Mouse (Mus musculus) heart, postnatal 0 days (tissue): Measurements from ENCODE around the gene Sdhb. TPM values are rescaled to one million over a fixed set of nuclear protein-coding genes. Genes with fewer than 3 reads are reported as not detected.

Experiments
- ATAC-seq: fragments of 200-750 bp; cut with Nextera tagmentation; 2 replicates; pipeline ENCODE4 v1.8.0; 2017; ENCODE audit warnings: low read depth, moderate number of reproducible peaks, moderate library complexity; ENCODE audit not compliant: insufficient read depth
- DNase-seq: peaks from one replicate; pipeline ENCODE4 v3.0.0-alpha.2; 2016; ENCODE audit warnings: low spot score
- H3K27ac ChIP-seq: fragments of 300-500 bp; sonication (generic); 2 replicates; pipeline ENCODE4 v1.5.1; 2014; ENCODE audit warnings: low read depth, mild to moderate bottlenecking
- H3K27me3 ChIP-seq: fragments of 300-500 bp; sonication (generic); 2 replicates; pipeline ENCODE4 v1.6.1; 2014; ENCODE audit warnings: low read length, mixed read lengths; ENCODE audit not compliant: control insufficient read depth, insufficient read depth
- H3K36me3 ChIP-seq: fragments of 300-500 bp; sonication (generic); replicated peaks from 2 replicates; pipeline ENCODE4 v1.6.1; 2014; ENCODE audit warnings: low read length, mixed read lengths; ENCODE audit not compliant: control insufficient read depth, insufficient read depth
- H3K4me1 ChIP-seq: fragments of 300-500 bp; sonication (generic); 2 replicates; pipeline ENCODE4 v1.6.1; 2014; ENCODE audit warnings: antibody characterized with exemption; ENCODE audit not compliant: control insufficient read depth, insufficient read depth
- H3K4me2 ChIP-seq: fragments of 300-500 bp; sonication (generic); 2 replicates; pipeline ENCODE4 v1.6.1; 2014; ENCODE audit warnings: low read depth, mild to moderate bottlenecking, low read length, moderate library complexity
- H3K4me3 ChIP-seq: fragments of 300-500 bp; sonication (generic); 2 replicates; pipeline ENCODE4 v1.5.1; 2014; ENCODE audit warnings: low read depth, low read length
- H3K9ac ChIP-seq: fragments of 300-500 bp; sonication (generic); replicated peaks from 2 replicates; pipeline ENCODE4 v1.6.1; 2014; ENCODE audit warnings: low read depth, low read length, mixed read lengths
- H3K9me3 ChIP-seq: fragments of 300-500 bp; sonication (generic); replicated peaks from 2 replicates; pipeline ENCODE4 v1.6.1; 2016; ENCODE audit warnings: low read length; ENCODE audit not compliant: control insufficient read depth
- CTCF ChIP-seq: IDR thresholded peaks from 2 replicates; pipeline ENCODE4 v1.5.1; 2016; ENCODE audit warnings: antibody characterized with exemption, control low read depth, low read depth
- EP300 ChIP-seq: IDR thresholded peaks from 2 replicates; pipeline ENCODE4 v1.6.1; 2016; ENCODE audit warnings: antibody characterized with exemption, low read depth
- WGBS: fragments of 180-500 bp; shearing (Covaris S2); extraction: QIAGEN DNeasy Blood & Tissue Kit; methylation state at CpG from one replicate; pipeline ENCODE4 v1.1.7; 2014; 5-methylcytosine and 5-hydroxymethylcytosine counted together
- polyA plus RNA-seq: library from polyadenylated mRNA; unstranded; fragments of >200 nt; fragmentation: Nextera tagmentation; extraction: Ambion mirVana; gene quantifications from 2 replicates; pipeline ENCODE4 v1.2.1, GENCODE M21; 2015
- total RNA-seq: library from RNA; depleted of rRNA; stranded (reverse); fragments of >200 nt; gene quantifications from 2 replicates; pipeline ENCODE4 v1.2.3, GENCODE M21; 2014; ENCODE audit warnings: low replicate concordance

Gene Sdhb
- total and polyA plus RNA-seq, 2 experiments from 2014 or later, result 947 to 1,828 TPM

- Histone ChIP-seq H3K9me3 (no peaks in the 10 kb centered on the region), H3K4me1 (peaks cover 18% of the 10 kb centered on the region; the same call in 1 of the 2 replicates), H3K27ac (peak overlapping the region; percentile 94), H3K9ac (peak overlapping the region; percentile 95), H3K4me2 (peak overlapping the region; percentile 94), H3K27me3 (no peaks in the 10 kb centered on the region), H3K4me3 (peak overlapping the region; percentile 95), H3K36me3 (peaks cover 12% of the 10 kb centered on the region)
- WGBS, result 48% methylated on average over 8 of the region's 8 CpGs
- ATAC-seq, result no peak
- no peak for TF ChIP-seq CTCF
- TF ChIP-seq EP300, result no peak
- no peak for DNase-seq
These were observed 1.4 kb downstream of the Sdhb start for GRCm38 (mm10) chr4:140962207-140962909.

DNA sequence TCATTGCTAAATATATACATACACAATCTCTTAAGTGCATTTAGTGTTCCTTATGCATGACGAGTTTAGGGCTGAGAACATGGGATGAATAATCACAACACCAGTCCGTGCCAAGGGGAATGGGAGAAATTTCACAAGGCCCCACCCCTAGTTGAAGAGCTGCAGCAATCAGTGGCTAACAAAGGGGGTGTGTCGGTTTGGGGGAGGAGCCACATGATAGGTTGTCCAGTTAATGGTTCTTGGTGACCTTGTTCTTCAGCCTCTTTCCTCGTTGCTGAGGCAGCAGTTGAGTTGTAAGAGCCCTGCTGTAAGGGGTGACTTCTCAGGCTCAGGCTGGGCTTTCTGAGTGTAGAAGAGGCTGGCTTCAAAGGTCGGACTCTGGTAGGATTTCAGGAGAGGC is 1.9 kb downstream of the Sdhb start:
- Histone ChIP-seq H3K9me3 (no peaks in the 10 kb centered on the region), H3K4me1 (peaks cover 18% of the 10 kb centered on the region; the same call in 1 of the 2 replicates), H3K4me2 (peak overlapping the region; percentile 94), H3K4me3 (no peak overlapping the region), H3K36me3 (peaks cover 18% of the 10 kb centered on the region), H3K27me3 (no peaks in the 10 kb centered on the region), H3K9ac (no peak overlapping the region), H3K27ac (peak overlapping the region; percentile 94)
- 21% methylated on average over 5 of the region's 5 CpGs for WGBS
- DNase-seq (peak; percentile 84), ATAC-seq (0 out of 2 replicates have a peak, but pooled peaks have one; percentile 12)
- no peak for TF ChIP-seq EP300
- TF ChIP-seq CTCF, result no peak

DNA sequence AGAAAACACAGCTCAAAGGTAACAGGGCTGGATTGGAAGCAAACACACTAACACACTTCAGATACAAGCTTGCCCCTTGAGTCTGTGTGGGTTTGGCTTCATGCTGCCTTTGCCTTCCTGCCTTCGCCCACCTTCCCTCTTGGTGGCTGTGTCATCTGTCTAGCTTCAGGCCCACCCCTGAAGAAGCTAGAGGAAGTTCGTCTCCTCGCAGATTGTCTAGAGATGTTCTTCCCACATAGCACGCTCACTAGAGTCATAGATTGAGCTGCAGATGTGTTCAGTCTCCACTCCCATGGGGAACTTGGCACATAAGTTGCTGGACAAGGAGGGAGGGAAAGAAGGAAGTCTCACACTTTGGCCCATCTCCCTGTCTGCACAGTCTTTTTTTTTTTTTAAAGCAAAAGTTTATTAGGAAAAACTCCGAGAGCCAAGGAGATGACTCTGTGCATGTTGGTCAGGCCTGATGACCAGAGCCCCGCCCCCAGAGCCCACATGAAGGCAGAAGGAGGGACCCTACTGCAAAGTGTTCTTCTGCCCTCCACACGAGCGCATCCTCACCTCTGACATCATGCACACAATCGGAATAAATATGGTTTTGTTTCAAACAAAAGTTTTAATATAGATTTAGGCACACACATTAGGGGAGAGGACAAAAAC is 3.1 kb downstream of the Sdhb start:
- WGBS, result 66% methylated on average over 9 of the region's 9 CpGs
- H3K27me3 ChIP-seq, result no peaks in the 10 kb centered on the region
- no peak overlapping the region for H3K4me2 ChIP-seq
- DNase-seq (no peak), ATAC-seq (no peak)
- TF ChIP-seq CTCF, result no peak
- no peak for TF ChIP-seq EP300
- peaks cover 18% of the 10 kb centered on the region; the same call in 1 of the 2 replicates for H3K4me1 ChIP-seq
- no peak overlapping the region for H3K27ac ChIP-seq
- no peak overlapping the region for H3K4me3 ChIP-seq
- H3K36me3 ChIP-seq, result peaks cover 28% of the 10 kb centered on the region
- H3K9me3 ChIP-seq, result no peaks in the 10 kb centered on the region
- H3K9ac ChIP-seq, result no peak overlapping the region

GRCm38 (mm10) chr4:140964620-140965019 is 3.6 kb downstream of the Sdhb start:
- H3K27ac ChIP-seq, result no peak overlapping the region
- no peak overlapping the region for H3K4me3 ChIP-seq
- TF ChIP-seq CTCF, result peak; percentile 86
- TF ChIP-seq EP300, result no peak
- DNase-seq (peak; percentile 74), ATAC-seq (no peak)
- no peak overlapping the region for H3K9ac ChIP-seq
- WGBS, result 18% methylated on average over 7 of the region's 7 CpGs
- H3K36me3 ChIP-seq, result peaks cover 32% of the 10 kb centered on the region
- H3K9me3 ChIP-seq, result no peaks in the 10 kb centered on the region
- no peaks in the 10 kb centered on the region for H3K27me3 ChIP-seq
- peaks cover 18% of the 10 kb centered on the region; the same call in 1 of the 2 replicates for H3K4me1 ChIP-seq
- no peak overlapping the region for H3K4me2 ChIP-seq

GRCm38 (mm10) chr4:140967386-140968159 is 6.6 kb downstream of the Sdhb start:
- 80% methylated on average over 11 of the region's 11 CpGs for WGBS
- Histone ChIP-seq H3K4me1 (peaks cover 10% of the 10 kb centered on the region; the same call in 1 of the 2 replicates), H3K36me3 (peaks cover 61% of the 10 kb centered on the region), H3K27ac (no peak overlapping the region), H3K4me3 (no peak overlapping the region), H3K27me3 (no peaks in the 10 kb centered on the region), H3K4me2 (no peak overlapping the region), H3K9me3 (no peaks in the 10 kb centered on the region), H3K9ac (no peak overlapping the region)
- DNase-seq, result no peak
- TF ChIP-seq EP300 (no peak), CTCF (no peak)
- ATAC-seq, result no peak
